Mouse (Mus musculus): ENCODE data around the gene Ttc9c.

Ttc9c gene

DNA sequence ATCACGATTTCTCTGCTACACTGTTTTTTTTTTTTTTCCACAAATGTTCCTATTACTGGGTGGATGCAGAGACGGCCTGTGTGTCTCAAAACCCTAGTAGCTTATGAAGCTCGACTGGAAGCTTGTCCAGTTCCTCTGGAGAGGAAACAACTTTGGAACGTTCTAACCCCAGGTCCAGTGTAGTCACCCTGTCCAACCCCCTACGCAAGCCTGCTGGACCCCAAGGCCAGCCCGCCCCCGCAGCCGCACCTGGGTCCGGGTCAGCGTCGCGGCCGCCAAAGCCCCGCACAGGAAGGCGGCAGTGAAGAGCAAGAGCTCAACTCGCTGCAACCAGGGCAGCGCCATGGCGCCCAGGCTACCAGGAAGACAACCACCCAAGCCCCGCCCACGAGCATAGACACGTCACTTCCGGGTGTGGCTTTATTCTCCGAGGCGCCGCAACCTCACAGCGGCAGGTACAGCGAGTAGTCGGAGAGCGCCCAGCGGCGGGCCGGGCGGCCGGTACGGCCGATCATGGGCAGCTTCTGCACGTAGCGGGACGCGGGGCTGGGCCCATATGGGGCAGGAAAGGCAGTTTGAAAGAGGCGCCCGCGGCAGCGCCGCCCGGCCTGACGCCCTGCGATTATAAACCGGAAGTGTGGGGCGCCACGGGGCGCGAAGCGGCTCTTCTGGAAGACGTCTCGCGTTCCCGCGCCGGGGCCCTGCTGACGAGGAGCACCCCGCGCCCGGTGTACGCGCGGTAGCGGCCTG lies 44.9 kb downstream of the Ttc9c start, which contains the start of gene Tmem179b:
TSS of gene Tmem179b (minus strand) at position 382 of the 750 bp plus-strand sequence.
- peak; percentile 85 for ATAC-seq (ENCODE audit: low TSS enrichment)

DNA sequence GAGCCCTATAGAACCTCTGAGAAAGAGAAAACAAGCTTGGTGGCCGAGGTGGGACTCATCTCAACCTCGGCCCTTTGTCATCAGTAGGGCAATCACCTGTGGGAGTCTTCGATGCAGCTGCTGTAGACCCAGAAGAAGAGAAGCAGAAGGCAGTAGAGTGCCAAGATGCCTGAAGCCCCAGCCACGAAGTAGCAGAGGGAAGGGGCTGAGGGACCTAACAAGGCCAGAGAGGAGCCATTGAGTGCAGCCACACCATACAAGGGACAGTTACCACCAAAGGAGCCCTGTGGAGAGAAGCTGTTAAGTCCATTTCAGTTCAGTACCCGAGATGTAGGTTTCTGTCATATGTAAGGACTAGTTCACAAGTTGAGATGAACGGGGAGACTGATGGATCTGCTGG lies 45.7 kb downstream of the Ttc9c start:
- no peak for ATAC-seq (ENCODE audit: low TSS enrichment)

GRCm38 (mm10) chr19:8772996-8773395 lies 46.1 kb downstream of the Ttc9c start:
- no peak for ATAC-seq (ENCODE audit: low TSS enrichment)

DNA sequence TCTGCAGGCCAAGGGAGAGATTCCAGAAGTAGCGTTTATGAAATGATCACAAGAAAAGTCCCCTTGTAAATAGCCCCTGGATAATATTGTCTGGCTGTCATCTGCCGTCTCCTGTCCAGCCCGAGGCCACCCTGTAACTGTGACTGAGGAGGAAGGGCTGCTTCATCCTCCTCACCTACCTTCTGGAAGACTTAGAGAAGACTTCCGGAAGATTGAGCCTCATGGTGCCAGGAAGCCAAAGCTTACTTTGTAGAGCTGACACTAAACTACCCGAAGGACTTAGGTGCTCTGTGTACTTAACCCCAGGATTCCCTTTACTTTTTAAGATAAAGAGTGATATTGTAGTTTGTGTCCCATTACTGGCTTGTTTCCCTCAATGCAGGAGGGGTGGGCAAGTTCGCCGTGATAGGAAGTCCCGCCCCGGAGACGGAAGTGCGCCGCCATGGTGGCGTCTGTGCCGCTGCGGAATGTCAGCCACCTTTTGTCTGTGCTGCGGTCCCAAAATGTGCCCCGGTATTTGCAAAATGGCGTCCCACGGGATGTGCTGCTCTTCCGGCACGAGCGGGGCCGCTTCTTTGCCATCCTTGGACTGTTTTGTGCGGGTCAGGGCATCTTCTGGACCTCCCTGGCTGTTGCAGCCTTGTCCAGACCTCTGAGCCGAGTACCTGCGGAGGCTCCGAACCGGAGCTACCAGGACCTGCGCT lies 48.4 kb downstream of the Ttc9c start, which contains the start of gene Tmem223:
TSS of gene Tmem223 (plus strand) at position 430 of the 704 bp plus-strand sequence.
- peak; percentile 53; the same call in 1 of the 2 replicates for ATAC-seq (ENCODE audit: low TSS enrichment)

DNA sequence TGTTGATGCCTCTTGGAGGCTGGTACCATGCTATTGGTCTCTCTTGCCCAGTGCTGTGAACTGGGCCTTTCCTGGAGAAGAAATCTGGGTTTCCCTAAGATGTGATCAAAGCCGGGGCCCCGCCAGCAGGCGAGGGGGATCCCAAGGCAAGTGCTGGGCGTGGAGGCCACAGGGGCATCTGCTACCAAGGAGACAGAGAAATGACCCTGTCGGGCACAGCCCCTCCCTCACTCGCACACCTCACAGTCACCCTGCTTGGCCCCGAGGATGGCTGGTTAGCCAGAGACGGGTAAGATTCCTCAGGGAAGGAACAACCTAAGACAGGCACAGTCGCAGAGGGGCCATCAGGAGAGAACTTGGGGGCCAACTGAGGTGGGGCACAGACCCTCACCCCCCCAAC lies 53.6 kb downstream of the Ttc9c start:
- no peak for ATAC-seq (ENCODE audit: low TSS enrichment)

DNA sequence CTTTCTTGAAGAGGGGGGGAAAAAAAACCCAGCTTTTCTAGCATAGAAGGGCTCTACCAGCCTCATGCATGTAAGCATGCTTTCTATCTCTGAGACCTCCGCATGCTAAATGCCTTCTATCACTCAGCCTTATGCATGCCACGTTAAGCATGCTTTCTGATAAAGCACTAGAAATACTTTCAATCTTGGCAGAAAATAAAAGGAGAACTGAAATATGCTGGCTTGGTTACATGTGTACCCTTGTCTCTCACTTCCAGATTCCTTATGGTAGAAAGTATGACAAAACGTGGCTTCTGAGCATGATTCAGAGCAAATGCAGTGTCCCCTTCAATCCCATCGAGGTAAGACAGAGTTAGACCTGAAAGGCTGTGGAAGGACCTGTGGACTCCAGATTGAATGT lies 55.9 kb downstream of the Ttc9c start:
- no peak for ATAC-seq (ENCODE audit: low TSS enrichment)

GRCm38 (mm10) chr19:8760757-8761156 lies 58.4 kb downstream of the Ttc9c start:
- ATAC-seq (ENCODE audit: low TSS enrichment) = no peak

All from frontal cortex, adult (tissue).